ENCODE assay signal across 24 mouse cellular contexts in the genomic region with DNA sequence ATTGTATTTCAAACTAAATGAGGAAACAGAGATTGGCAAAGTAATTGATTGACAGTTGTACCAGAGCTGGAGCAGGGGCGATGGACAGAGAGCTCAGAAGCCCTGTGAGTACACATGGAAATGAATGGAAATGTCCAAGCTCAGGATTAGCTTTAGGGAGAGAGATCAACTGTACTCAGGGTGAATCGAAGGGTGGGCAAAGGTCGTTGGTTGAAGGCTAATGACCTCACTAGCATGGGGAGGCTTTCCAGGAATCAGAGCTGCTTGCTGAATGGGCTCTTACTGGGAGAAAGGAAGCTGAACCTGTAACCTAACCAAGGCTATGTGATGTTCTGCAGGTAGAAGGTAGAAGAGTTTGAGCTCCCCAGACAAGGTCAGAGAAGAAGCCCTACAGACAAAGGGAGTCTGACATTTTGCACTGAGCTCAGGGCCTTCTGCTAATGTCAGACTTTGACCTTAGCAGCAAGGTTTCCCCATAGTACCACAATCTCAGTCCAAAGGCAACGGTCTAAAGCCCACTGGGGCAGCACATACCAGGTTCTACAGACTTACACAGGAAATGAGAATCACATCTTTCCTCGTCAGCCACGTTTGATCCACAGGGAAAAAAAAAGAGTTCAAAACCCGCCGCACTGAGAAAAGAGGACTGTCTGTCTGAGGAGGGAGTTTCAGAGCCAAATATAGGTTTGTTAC. TPM values are rescaled to one million over a fixed set of nuclear protein-coding genes. Genes with fewer than 3 reads are reported as not detected.
DNase-seq lines count a peak whose midpoint lies in the region; ATAC-seq and TF ChIP-seq lines count a peak whose summit lies in the region.
"Had no signal": no experiment of that assay in that cellular context is flagged by ENCODE, and none has a peak within 500 bp of the region (broad histone marks: within the 10 kb centered on the region; RNA-seq: fewer than 3 reads in every experiment).

No protein-coding gene starts in this region.

- 64% methylated on average over 8 of the region's 8 CpGs for WGBS in intestine, postnatal 0 days
- 81% methylated on average over 8 of the region's 8 CpGs for WGBS in stomach, postnatal 0 days
- WGBS in midbrain, embryonic 10.5 days, result 86% methylated on average over 8 of the region's 8 CpGs

- H3K4me2 ChIP-seq in intestine, postnatal 0 days (replicated peaks; ENCODE audit: low read depth), result no peak overlapping the region
- H3K4me2 ChIP-seq in stomach, postnatal 0 days (replicated peaks; ENCODE audit: low read depth), result no peak overlapping the region
- H3K4me2 ChIP-seq: embryonic facial prominence, embryonic 12.5 days; hindbrain, embryonic 13.5 days; neural tube, embryonic 13.5 days had no signal

- no peak overlapping the region for H3K9ac ChIP-seq in intestine, postnatal 0 days (ENCODE audit: low read depth, low read length)
- no peak overlapping the region for H3K9ac ChIP-seq in stomach, postnatal 0 days (ENCODE audit: low read length)
- H3K9ac ChIP-seq: embryonic facial prominence, embryonic 12.5 days; forebrain, postnatal 0 days; hindbrain, embryonic 13.5 days; liver, embryonic 14.5 days; neural tube, embryonic 13.5 days had no signal

- H3K4me3 ChIP-seq in intestine, postnatal 0 days (ENCODE audit: low read depth, low read length), result no peak overlapping the region
- H3K4me3 ChIP-seq in stomach, postnatal 0 days (ENCODE audit: low read depth, low read length), result no peak overlapping the region
- H3K4me3 ChIP-seq in midbrain, embryonic 10.5 days, result no peak overlapping the region
- H3K4me3 ChIP-seq: embryonic facial prominence, embryonic 12.5 days; heart, adult 2 months; hindbrain, embryonic 13.5 days; limb, embryonic 10.5 days; myocyte; neural tube, embryonic 13.5 days had no signal

- H3K4me1 ChIP-seq in intestine, postnatal 0 days (replicated peaks; ENCODE audit: control insufficient read depth, insufficient read depth, low read length), result no peaks in the 10 kb centered on the region
- no peaks in the 10 kb centered on the region for H3K4me1 ChIP-seq in stomach, postnatal 0 days (replicated peaks; ENCODE audit: control insufficient read depth, insufficient read depth)
- H3K4me1 ChIP-seq in midbrain, embryonic 10.5 days, result no peaks in the 10 kb centered on the region
- H3K4me1 ChIP-seq: embryonic facial prominence, embryonic 12.5 days; hindbrain, embryonic 13.5 days; neural tube, embryonic 13.5 days had no signal

- no peaks in the 10 kb centered on the region for H3K27me3 ChIP-seq in intestine, postnatal 0 days (replicated peaks; ENCODE audit: control insufficient read depth, insufficient read depth, low read length)
- no peaks in the 10 kb centered on the region for H3K27me3 ChIP-seq in stomach, postnatal 0 days (ENCODE audit: control insufficient read depth, insufficient read depth, low read length)
- no peaks in the 10 kb centered on the region for H3K27me3 ChIP-seq in midbrain, embryonic 10.5 days (ENCODE audit: low read depth, poor library complexity, severe bottlenecking)
- H3K27me3 ChIP-seq: CH12.LX; embryonic facial prominence, embryonic 12.5 days; hindbrain, embryonic 13.5 days; neural tube, embryonic 13.5 days had no signal

- H3K9me3 ChIP-seq in intestine, postnatal 0 days (ENCODE audit: control insufficient read depth), result no peaks in the 10 kb centered on the region
- H3K9me3 ChIP-seq in stomach, postnatal 0 days (ENCODE audit: control insufficient read depth, low read length), result no peaks in the 10 kb centered on the region; the same call in 1 of the 2 replicates
- H3K9me3 ChIP-seq in midbrain, embryonic 10.5 days (replicated peaks), result no peaks in the 10 kb centered on the region
- H3K9me3 ChIP-seq: embryonic facial prominence, embryonic 12.5 days; hindbrain, embryonic 13.5 days; limb, embryonic 10.5 days; neural tube, embryonic 13.5 days had no signal

- ATAC-seq in intestine, postnatal 0 days, result peak; percentile 75
- ATAC-seq in stomach, postnatal 0 days (ENCODE audit: low FRiP score, low TSS enrichment), result 0 out of 2 replicates have a peak, but pooled peaks have one; percentile 26
- ATAC-seq: forebrain, postnatal 0 days; midbrain, embryonic 16.5 days had no signal

- no peak for TF ChIP-seq EP300 in stomach, postnatal 0 days (optimal IDR thresholded peaks at IDR 0.05)

- DNase-seq in kidney, adult 9 months, result peak; percentile 48
- no peak for DNase-seq in kidney, postnatal 10 days
- DNase-seq in R1 (ENCODE audit: low read depth, low spot score), result peak; percentile 77
- no peak for DNase-seq in stomach, postnatal 0 days (ENCODE audit: low spot score)
- no peak for DNase-seq in thymus, postnatal 25 days
- DNase-seq in midbrain, embryonic 10.5 days (ENCODE audit: low spot score), result no peak
- DNase-seq: B cell, adult 2 months; cerebellum, adult 18-20 months; cerebellum, postnatal 25 days; forebrain, postnatal 0 days; gastrocnemius, postnatal 25 days; heart, adult 2 months; heart, postnatal 36 days; lung, postnatal 4 days; thymus, postnatal 36 days had no signal

- H3K36me3 ChIP-seq in intestine, postnatal 0 days (ENCODE audit: control insufficient read depth, insufficient read depth), result no peaks in the 10 kb centered on the region
- no peaks in the 10 kb centered on the region for H3K36me3 ChIP-seq in stomach, postnatal 0 days (ENCODE audit: control insufficient read depth, insufficient read depth, low read length)
- no peaks in the 10 kb centered on the region for H3K36me3 ChIP-seq in midbrain, embryonic 10.5 days
- H3K36me3 ChIP-seq: embryonic facial prominence, embryonic 12.5 days; hindbrain, embryonic 13.5 days; limb, embryonic 10.5 days; neural tube, embryonic 13.5 days had no signal

- TF ChIP-seq CTCF in intestine, postnatal 0 days (IDR thresholded peaks at IDR 0.05; ENCODE audit: low read depth), result no peak
- no peak for TF ChIP-seq CTCF in stomach, postnatal 0 days (IDR thresholded peaks at IDR 0.05; ENCODE audit: low read depth)

- no peak overlapping the region for H3K27ac ChIP-seq in intestine, postnatal 0 days (ENCODE audit: low read depth, low read length)
- no peak overlapping the region for H3K27ac ChIP-seq in stomach, postnatal 0 days (replicated peaks)
- no peak overlapping the region for H3K27ac ChIP-seq in midbrain, embryonic 10.5 days (replicated peaks)
- H3K27ac ChIP-seq: embryonic facial prominence, embryonic 12.5 days; heart, adult 2 months; hindbrain, embryonic 13.5 days; limb, embryonic 10.5 days; liver, embryonic 14.5 days; neural tube, embryonic 13.5 days had no signal

RNA-seq across cellular contexts. Expression of a gene that starts 43.3 kb away (rescaled TPM):
- polyA plus RNA-seq in intestine, postnatal 0 days (2015; fragmentation: Nextera tagmentation; extraction: Ambion mirVana), result 88.7 and 93.5 TPM in 2 replicates
- 104 and 109 TPM in 2 replicates for polyA plus RNA-seq in stomach, postnatal 0 days (2015; fragmentation: Nextera tagmentation; extraction: Ambion mirVana)
- 227 and 230 TPM in 2 replicates for polyA plus RNA-seq in midbrain, embryonic 10.5 days (2016; fragmentation: Nextera tagmentation; extraction: Ambion mirVana)

Comparison
In these comparisons a context has a peak if more than half of its experiments do, and no peak if none do; other contexts are left out.
1. DNase-seq: peak in kidney, adult 9 months (single experiment) and R1 (single experiment); none in kidney, postnatal 10 days (single experiment), stomach, postnatal 0 days (single experiment), thymus, postnatal 25 days (single experiment) and midbrain, embryonic 10.5 days (single experiment).